Mouse (Mus musculus): ENCODE results near the gene Ly6g5b.

DNA sequence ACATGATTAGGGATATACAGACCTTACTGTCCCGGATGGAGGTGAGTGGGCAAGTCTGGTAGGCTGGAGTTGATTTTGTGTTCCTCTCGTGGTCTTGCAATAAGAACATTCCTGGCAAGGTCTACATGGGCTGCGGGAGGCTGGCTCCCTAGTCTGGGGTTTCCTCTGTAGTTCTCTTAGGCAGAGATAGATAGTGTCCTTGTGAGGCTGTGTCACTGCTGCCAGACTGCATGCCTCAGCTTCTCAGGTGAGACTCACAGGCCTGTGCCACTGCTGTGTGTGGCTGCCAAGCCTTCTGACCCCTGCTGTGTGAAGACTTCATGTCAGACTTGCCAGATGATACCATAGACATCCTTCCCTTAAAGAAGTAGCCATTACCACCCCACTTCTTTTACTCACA lies 24.0 kb upstream of the Ly6g5b start:
- TF ChIP-seq POLR2A (IDR thresholded peaks at IDR 0.05; ENCODE audit: insufficient read depth, low read depth, low read length) (no peak), CTCF (IDR thresholded peaks at IDR 0.05; ENCODE audit: insufficient read depth, low read depth, low read length) (no peak)

Measured in olfactory bulb, adult 2 months (tissue).